Mouse (Mus musculus): Measurements from ENCODE around the gene Mad1l1.
"Not testable (repeated sequence)": the region's sequence is repeated elsewhere in the genome, so short reads cannot be mapped to it uniquely, and the experiment has no call there.

Gene Mad1l1

DNA sequence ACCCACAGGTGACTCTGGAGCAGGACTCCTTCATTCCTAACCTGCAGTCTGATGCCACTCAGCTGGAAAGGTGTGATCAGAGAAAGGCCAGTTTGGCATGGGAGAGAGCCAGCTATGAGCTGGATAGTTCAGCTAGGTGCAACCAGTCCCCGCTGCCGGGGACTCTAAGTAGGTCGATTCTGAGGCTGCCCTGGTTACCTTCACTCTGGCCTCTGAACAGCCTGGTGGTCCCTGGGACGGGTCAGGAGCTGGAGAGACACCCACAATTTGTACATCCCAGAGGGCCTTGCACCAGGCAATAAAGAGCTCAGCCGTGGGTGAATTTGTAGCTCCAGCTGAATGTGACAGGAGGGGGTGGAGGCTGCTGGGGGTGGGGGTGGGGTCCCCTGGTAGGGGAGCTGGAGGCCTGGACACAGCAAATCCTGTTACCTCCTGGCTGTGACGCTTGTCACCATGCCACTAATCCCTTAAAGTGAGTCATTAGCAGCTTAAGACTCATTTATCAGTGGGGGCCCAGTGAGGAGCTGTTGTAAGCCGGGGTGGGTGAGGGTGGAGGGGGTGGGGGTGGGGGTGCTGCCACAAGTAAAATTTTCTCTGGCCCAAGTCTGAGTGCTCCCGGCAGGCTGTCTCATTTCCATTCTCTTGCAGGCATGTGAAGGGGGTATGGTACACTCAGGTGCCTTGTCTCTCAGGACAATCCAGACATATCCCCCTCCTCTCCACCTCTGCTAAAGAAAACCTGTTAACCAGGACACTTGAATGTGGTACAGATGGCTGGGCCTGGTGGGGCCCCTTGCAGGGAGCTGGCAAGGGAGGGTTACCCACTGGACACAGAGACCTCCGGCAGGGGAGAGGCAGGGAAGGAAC lies 313.5 kb downstream of the Mad1l1 start:
- no peak for DNase-seq (ENCODE audit: low spot score)

- no peak for DNase-seq (ENCODE audit: low spot score)
These were observed 314.5 kb downstream of the Mad1l1 start for GRCm38 (mm10) chr5:140006861-140007260.

DNA sequence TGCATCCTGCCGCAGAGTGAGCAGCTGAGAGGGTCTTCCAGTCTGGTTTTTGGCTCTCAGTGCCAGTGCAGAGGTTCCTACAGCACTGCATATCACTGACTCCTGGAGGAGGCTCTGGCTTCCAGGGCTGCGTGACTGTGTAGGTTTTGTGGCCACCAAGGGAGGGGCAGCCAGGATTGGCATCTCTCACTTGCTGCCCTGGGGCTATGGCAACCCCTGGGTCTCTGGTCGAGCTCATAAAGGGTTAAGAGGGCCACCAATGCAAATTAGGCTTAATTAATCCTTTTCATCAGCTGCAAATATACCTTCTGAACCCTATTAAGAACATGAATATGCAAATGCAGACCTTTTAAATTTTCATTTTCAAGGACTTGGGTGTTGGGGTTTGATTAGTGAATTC lies 318.8 kb downstream of the Mad1l1 start:
- DNase-seq (ENCODE audit: low spot score): no peak

DNA sequence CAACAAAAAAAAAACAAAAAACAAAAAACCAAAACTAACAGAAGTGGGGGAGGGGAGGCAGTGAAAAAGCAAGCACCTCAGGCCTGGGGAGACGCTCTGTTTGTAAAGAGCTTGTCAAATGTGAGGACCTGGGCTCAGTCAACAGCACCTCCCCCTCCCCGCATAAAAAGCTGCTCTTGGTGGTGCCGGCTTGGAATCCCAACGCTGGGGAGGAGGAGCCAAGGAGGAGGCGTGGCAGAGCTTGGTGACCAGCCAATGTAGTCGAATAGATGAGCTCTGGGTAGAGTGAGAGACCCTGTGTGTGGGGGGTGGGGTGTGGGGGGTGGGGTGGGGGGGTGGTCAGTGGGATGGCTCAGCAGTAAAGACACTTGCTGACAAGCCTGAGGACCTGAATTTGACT lies 322.4 kb downstream of the Mad1l1 start:
- no peak for DNase-seq (ENCODE audit: low spot score)

DNA sequence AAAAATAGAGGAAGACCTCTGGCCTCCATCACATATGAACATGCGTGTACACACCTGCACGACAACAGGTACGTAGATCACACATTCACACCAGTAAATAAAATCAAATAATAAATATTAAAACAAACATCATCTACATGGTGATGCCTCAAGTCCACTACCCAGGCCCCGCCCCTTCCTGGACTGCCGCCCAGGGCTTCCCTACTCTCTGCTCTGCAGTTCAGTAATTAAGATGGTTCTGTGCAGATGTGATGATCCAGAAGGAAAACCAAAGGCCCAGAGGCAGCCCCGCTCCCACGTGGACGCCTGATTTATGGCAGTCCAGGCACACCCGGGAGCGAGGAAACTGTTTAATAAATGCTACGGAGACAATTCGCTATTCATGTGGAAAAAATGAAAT lies 323.0 kb downstream of the Mad1l1 start:
- DNase-seq (ENCODE audit: low spot score): not testable (repeated sequence)

GRCm38 (mm10) chr5:139991531-139991930 lies 329.8 kb downstream of the Mad1l1 start:
- DNase-seq (ENCODE audit: low spot score): no peak

- no peak for DNase-seq (ENCODE audit: low spot score)
These were observed 336.1 kb downstream of the Mad1l1 start for GRCm38 (mm10) chr5:139985073-139985746.

- no peak for DNase-seq (ENCODE audit: low spot score)
These were observed 339.4 kb downstream of the Mad1l1 start for GRCm38 (mm10) chr5:139981976-139982375.

DNA sequence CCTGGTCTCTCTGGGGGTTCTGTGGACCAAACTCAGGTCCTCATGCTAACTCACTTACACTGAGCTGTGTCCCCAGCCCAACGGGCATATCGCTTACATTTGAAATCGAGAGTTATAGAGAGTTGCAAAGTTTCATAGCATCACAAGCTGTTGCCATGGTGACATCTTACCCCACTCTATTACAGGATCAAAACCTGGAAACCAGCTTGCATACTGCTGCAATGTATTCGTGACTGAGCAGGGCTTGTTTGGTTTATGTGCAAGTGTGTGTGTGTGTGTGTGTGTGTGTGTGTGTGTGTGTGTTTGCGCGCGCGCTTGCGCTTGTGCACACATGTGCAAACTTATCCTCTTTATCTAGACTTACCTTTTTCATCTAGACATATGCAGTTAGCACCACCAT lies 342.0 kb downstream of the Mad1l1 start:
- no peak for DNase-seq (ENCODE audit: low spot score)

DNA sequence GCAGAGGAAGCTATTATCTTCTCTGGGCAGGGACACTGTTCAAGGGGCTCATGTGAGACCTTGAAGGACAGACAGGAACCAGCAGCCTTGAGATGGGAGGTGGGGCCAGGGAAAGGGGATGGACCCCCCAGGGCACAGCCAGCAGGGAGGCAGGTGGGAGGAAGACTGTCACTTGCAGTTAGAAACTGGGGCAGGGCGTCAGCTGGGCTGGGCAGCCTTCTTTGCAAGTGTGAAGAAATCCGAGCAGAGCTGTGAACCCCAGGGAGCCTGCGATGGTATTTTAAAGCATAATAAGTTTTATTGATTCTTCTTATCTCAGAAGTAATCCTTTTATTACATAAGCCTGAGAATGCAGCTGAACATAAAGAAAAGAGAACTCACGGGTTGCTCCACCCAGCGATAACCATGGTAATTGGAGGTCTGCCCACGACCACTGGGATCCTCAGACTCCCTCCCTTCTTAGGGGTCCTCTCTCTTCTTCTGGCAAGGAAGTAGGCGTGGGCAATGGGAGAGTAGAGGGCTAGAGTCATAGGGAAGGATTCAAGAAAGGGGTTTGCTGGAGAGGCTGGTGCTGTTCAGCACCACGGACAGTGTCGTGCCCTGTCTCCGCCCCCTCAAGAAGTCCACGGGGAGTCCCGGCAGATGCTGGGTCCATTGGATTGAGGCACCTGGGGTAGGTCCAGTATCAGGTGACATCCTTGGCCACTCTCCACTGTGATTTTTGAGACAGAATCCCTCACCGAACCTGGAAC lies 342.7 kb downstream of the Mad1l1 start:
- no peak for DNase-seq (ENCODE audit: low spot score)

- no peak for DNase-seq (ENCODE audit: low spot score)
These were observed 343.9 kb downstream of the Mad1l1 start for GRCm38 (mm10) chr5:139977476-139977875.

DNA sequence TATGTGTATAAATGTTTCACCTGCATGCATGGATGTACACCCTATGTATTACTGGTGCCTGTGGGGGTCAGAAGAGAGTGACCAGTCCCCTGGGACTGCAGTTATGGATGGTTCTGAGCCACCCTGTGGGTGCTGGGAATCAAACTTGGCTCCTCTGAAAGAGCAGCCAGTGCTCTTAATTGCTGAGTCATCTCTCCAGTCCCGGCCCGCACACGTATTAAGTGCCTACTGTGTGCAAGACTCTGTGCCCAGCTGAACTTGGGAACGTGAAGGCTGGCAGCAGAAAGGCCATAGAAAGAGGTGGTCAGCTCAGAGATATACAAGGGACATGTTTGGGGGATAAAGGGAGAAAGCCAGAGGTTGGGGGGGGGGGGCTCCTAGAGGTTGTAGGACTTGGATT lies 344.8 kb downstream of the Mad1l1 start:
- DNase-seq (ENCODE audit: low spot score): no peak

- DNase-seq (ENCODE audit: low spot score): peak; percentile 9
These were observed 351.1 kb downstream of the Mad1l1 start for GRCm38 (mm10) chr5:139970186-139970631.

- DNase-seq (ENCODE audit: low spot score): no peak
These were observed 352.0 kb downstream of the Mad1l1 start for GRCm38 (mm10) chr5:139969151-139969948.

DNA sequence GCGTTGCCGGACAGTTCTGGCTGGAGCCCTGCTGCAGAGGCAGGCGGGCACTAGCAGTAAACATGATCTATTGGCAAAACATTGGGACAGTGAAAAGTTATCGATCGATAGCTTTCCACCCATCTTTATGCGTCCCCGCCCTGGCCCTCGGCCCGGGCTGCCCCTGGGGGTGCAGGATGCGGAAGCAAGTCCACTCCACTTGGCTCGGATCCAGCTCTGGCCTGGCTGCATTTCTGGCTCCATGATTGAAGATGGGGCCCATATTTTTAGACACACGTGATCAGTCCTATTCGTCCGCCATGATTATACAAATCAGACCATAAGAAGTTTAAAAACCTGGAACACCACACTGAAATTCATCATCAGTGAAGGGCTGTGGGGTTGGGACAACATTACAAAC lies 355.8 kb downstream of the Mad1l1 start:
- no peak for DNase-seq (ENCODE audit: low spot score)

- DNase-seq (ENCODE audit: low spot score): no peak
These were observed 357.0 kb downstream of the Mad1l1 start for GRCm38 (mm10) chr5:139964391-139964790.

DNA sequence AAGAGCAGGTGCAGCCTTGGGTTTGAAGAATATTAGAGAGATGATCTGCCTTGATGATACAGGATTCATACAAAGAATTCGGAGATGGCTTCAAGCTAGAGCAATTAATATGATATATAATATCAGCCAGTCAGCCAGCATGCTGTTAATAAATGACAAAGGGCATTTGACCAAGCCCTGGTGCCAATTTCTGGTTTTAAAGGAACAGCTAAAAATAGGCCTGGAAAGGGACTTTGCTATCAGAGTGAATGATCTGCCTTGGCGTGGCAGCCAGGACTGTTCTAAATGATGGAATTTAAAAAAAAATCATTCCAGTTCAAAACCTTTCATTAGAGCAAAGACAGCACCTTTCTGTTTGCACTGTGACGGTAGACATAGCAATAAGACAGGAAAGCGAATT lies 361.6 kb downstream of the Mad1l1 start:
- DNase-seq (ENCODE audit: low spot score): no peak

All from ovary, adult 18-20 months (tissue).